Mouse (Mus musculus) adipocyte (in vitro differentiated cells): ENCODE measurements around the gene P3h3.
"Not testable (repeated sequence)": the region's sequence is repeated elsewhere in the genome, so short reads cannot be mapped to it uniquely, and the experiment has no call there.

Source experiments
- DNase-seq: peaks from one replicate; pipeline ENCODE4 v3.0.0-alpha.2; 2016; ENCODE audit warnings: low spot score

P3h3 gene

DNA sequence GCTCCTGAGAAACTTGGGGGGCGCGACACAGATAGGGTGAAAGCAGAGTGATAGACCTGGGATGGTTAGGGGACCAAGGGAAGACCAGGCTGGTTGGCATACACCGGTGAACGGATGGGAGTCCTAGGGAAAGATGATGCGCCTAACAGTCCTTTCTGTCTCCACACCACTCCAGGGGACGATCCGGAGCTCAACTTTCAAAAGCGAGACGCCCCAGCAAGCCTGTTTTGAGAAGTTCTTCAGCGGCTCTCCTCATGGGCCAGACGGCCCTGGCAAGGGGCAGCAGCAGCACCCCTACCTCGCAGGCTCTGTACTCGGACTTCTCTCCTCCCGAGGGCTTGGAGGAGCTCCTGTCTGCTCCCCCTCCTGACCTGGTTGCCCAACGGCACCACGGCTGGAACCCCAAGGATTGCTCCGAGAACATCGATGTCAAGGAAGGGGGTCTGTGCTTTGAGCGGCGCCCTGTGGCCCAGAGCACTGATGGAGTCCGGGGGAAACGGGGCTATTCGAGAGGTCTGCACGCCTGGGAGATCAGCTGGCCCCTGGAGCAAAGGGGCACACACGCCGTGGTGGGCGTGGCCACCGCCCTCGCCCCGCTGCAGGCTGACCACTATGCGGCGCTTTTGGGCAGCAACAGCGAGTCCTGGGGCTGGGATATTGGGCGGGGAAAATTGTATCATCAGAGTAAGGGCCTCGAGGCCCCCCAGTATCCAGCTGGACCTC lies 48.3 kb downstream of the P3h3 start:
- DNase-seq, result peak; percentile 85

DNA sequence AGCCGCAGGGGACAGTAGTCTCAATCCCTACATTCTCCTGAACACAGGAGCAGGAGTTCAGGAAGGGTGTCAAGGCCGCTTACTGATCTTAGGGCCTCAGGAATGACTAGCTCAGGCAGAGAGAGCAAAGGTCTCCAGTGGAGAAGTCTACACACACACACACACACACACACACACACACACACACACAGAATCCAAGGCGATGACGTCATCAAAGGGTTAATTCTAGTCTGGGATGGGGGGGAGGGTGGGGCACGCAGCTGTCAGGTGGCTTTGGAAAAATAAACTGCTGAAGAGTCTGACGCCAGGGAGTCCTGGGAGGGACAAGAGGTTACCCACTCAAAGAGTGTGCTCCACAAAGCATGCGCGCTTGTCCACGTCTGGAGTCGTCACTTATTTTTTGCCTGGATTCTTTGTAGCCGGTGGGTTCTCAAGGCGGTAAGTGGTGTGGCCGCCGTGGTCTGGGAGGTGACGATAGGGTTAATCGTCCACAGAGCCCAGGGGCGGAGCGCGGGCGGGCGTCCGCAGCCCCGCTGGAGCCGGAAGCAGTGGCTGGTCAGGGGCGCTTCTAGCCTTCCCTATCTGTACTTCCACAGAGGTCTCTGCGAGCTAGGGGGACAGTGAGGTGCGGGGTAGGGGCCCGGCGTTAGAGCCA lies 49.1 kb downstream of the P3h3 start, which contains the start of gene Spsb2:
Gene Spsb2, plus strand, starts transcription at position 304 of the 655 bp plus-strand sequence.
- peak; percentile 82 for DNase-seq

DNA sequence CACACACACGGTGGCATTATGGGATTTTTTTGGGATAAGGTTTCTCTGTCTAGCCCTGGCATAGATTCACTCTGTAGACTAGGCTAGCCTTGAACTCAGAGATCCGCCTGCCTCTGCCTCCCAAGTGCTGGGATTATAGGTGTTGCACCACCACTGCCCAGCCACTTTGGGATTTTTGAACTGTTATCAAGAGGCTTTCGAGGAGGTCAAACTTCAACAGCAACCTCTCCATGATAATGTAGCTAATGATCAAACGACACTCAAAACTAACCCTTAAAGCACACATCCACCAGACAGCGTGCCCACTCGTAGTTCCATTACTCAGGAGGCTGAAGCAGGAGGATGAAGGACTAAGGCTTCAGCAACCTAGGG lies 49.6 kb downstream of the P3h3 start:
- no peak for DNase-seq

DNA sequence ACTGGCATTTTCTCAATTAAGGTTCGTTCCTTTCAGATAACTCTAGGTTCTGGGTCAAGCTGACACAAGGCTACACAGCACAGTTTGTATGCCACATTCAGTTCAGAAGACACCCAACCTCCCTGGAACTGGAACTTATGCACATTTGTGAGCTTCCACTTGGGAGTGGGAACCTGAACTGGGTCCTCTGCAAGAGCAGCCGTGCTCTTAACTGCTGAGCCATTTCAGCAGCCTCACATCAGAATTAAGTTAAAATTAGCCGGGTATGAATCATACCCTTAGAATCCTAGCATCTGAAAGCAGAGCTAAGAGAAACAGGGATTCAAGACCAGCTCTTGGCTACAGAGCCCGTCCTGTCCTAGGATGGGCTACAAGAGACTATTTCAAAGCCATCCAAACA lies 50.2 kb downstream of the P3h3 start:
- no peak for DNase-seq

DNA sequence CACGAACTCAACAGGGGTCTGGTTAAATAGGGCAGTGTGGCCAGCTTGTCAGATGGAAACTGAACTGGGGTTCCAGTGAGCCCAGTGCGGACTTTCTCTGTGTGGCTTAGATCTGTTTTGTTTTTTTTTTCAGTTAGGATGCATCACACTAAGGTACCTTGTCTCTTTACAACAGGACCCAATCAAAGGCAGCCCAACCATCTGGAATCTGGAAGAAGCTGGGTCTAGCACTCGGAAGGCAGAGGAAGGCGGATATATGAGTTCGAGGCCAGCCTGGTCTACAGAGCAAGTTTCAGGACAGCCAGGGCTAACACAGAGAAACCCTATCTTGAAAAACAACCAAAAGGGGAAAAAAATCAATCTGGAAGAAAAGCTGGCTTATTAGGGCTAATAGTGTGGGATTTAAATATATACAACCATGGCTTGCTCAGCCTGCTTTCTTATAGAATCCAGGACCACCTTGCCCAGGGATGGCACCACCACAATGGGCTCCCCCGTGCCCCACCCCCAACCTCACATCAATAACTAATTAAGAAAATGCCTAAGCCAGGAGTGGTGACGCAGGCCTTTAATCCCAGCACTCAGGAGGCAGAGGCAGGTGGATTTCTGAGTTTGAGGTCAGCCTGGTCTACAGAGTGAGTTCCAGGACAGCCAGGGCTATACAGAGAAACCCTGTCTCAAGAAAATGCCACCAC lies 51.0 kb downstream of the P3h3 start:
- DNase-seq, result no peak

DNA sequence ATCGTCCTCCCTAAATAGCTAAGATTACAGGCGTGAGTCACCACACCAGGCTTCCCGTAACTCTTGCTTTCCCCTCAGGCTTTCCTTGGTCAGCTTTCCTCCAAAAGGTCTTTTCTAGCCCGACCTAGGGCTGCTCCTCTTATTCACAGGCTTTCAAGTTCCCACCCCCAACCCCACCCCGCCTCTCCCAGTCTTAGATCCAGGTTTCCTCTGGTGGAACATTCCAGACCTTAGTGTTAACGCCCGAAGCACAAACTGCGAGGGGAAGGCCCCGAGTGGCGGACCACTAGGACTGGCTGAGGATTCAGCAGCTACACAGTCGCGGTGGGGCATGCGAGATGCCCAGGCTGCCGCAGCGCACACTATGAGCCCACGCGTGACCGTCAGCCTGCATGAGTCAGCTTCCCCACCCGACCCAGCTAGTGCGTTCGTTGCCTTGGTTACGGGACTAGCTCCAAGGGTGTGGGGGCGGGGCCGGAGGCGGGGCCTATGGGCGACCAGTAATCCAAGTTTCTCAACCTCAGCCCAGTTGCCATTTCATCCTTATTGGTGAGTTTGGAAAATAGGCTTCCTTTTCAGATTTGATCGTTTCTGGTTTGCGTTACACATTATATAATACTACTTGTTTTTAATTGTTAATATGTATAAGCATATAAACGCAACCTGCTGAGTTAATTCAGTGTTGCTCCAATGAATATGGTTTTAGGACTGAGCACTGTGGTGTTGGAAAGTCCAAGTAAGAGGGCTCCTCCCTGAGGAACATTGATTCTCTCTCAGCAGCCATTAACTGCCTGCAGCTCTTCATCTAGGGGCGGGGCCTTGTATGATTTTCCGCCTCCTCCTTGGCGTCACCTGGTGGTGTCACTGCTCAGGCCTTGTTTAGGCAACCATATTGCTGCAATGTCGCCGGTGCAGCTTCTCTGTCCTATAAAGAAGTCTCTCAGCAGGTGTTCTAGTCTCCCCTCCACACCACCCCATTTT lies 51.9 kb downstream of the P3h3 start:
- peak; percentile 99 for DNase-seq

DNA sequence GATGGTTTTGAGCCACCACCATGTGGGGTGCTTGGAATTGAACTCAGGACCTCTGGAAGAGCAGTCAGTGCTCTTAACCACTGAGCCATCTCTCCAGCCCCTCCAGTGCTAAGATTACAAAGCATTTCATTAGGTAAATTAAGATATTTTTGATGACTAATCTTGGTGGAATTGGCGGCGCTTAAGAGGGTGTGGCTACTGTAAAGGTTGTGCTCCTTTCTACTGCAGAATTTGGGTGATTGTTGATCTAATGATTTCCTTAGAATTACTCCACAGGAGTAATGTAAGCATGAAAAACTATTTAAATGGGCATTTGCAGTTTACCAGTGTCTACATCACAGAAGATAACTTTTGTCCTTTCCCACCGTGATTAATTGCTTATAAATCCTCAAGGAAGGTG lies 53.2 kb downstream of the P3h3 start:
- no peak for DNase-seq

DNA sequence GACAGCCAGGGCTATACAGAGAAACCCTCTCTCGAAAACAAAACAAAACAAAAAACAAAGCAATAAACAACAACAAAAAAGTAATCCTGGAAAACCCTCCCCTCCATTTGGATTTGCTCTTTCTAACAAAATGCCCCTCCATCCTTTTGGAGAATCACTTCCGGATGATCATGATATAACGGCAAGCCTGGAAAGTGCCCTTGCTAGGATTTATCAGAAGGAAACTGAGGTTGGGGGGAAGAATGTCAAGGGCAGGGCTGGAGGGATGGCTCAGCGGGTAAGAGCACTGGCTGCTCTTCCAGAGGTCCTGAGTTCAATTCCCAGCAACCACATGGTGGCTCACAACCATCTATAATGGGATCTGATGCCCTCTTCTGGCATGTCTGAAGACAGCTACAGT lies 53.9 kb downstream of the P3h3 start:
- DNase-seq, result not testable (repeated sequence)

DNA sequence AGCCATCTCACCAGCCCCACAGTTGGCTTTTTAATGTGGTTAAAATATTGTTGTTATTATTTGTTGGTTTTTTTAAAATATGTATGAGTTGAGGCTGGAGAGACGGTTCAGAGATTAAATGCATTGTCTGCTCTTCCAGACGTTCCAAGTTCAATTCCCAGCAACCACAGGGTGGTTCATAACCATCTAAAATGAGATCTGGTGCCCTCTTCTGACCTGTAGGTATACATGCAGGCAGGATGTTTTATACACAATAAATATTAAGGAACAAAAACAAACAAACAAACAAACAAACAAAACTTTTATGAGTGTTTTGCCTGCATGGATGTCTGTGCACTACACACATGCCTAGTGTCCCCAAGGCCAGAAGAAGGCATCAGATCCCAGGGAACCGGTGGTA lies 54.5 kb downstream of the P3h3 start:
- DNase-seq, result no peak

DNA sequence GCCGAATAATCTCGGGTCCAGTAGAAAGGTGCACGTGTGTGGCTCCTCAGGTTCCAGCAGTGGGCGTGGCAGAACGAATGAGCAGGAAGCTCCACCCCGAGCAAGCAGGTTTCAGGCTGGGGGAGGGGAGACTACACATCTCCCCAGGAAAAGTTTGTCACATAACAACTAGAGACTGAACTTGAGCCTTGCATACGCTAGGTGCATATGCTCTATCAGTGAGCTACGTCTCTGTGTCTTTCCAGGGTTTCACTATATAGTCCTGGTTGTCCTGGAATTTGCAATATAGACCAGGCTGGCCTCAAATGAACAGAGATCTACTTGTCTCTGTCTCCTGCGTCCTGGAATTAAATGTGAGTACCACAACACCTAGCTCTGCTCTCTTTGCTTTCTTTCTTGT lies 55.2 kb downstream of the P3h3 start:
- DNase-seq, result not testable (repeated sequence)

DNA sequence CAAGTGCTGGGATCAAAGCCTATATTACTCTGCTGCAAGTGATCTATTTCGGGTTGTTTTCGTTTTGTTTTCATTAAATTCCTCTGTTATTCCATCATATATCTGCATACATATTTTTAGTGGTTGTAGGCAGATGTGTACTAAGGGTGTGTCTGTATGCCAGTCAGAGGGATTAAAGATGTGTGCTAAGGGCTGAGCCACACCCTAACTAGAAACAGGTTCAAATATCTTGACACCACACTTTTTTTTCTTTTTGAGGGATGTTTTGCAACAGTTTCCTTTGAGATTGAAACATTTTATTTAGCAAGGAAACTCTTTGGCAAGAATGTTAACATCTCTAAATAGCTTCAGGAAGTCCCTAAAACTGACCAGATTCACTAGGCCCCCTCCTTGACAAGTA lies 61.4 kb downstream of the P3h3 start:
- no peak for DNase-seq

DNA sequence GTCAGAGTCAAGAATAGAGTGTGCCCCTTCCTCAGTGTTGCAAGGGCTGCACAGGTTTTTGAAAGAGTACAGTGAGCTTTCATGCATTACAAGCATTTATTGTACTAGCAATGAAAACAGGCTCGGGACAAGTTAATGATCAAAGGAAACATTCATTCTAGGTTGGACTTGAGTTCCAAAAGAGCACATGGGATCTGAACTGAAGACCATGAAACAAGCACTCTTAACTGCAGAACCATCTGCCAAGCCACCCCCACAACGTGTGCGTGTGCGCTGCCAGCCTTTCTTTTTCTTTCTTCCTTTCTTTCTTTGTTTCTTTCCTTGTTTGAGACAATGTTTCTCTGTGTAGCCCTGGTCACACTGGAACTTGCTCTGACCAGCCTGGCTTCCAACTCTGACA lies 61.8 kb downstream of the P3h3 start:
- no peak for DNase-seq

DNA sequence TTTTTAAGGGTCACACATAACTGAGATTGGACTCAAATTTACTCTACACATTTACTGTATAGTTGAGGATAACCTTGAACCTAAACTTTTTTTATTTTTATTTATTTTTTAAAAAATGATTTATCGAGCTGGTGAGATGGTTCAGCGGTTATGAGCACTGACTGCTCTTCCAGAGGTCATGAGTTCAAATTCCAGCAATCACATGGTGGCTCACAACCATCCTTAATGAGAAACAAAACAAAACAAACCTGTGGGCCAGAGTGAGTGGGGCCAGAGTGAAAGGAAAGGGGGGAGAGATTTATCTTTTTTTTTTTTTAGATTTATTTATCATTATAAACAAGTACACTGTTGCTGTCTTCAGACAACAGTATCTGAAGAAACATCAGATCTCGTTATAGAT lies 65.6 kb downstream of the P3h3 start:
- DNase-seq, result no peak
